Mouse (Mus musculus) heart, embryonic 15.5 days (tissue): ENCODE results near the gene Tmed10. TPM values are rescaled to one million over a fixed set of nuclear protein-coding genes. Genes with fewer than 3 reads are reported as not detected.

Source experiments
- ATAC-seq: fragments of 200-750 bp; cut with Nextera tagmentation; replicated peaks from 2 replicates; pipeline ENCODE4 v1.8.0; 2017; ENCODE audit warnings: low read depth, moderate TSS enrichment; ENCODE audit not compliant: insufficient number of reproducible peaks, insufficient read depth, low FRiP score
- H3K27ac ChIP-seq: fragments of 300-500 bp; sonication (generic); 2 replicates; pipeline ENCODE4 v1.5.1; 2015; ENCODE audit warnings: mild to moderate bottlenecking, inconsistent platforms
- H3K27me3 ChIP-seq: fragments of 300-500 bp; sonication (generic); 2 replicates; pipeline ENCODE4 v1.6.1; 2015; ENCODE audit warnings: inconsistent platforms
- H3K36me3 ChIP-seq: fragments of 300-500 bp; sonication (generic); 2 replicates; pipeline ENCODE4 v1.6.1; 2015; ENCODE audit warnings: mild to moderate bottlenecking, inconsistent platforms
- H3K4me1 ChIP-seq: fragments of 300-500 bp; sonication (generic); replicated peaks from 2 replicates; pipeline ENCODE4 v1.6.1; 2015; ENCODE audit warnings: inconsistent platforms
- H3K4me2 ChIP-seq: fragments of 300-500 bp; sonication (generic); 2 replicates; pipeline ENCODE4 v1.6.1; 2015; ENCODE audit warnings: inconsistent platforms, mild to moderate bottlenecking, moderate library complexity
- H3K4me3 ChIP-seq: fragments of 300-500 bp; sonication (generic); 2 replicates; pipeline ENCODE4 v1.5.1; 2015; ENCODE audit warnings: mild to moderate bottlenecking, inconsistent platforms
- H3K9ac ChIP-seq: fragments of 300-500 bp; sonication (generic); 2 replicates; pipeline ENCODE4 v1.6.1; 2015; ENCODE audit warnings: mild to moderate bottlenecking, inconsistent platforms
- H3K9me3 ChIP-seq: fragments of 300-500 bp; sonication (generic); replicated peaks from 2 replicates; pipeline ENCODE4 v1.6.1; 2016; ENCODE audit warnings: inconsistent platforms
- WGBS: fragments of 180-500 bp; shearing (Covaris S2); methylation state at CpG from one replicate; pipeline ENCODE4 v1.1.7; 2015; ENCODE audit warnings: mixed read lengths; 5-methylcytosine and 5-hydroxymethylcytosine counted together
- polyA plus RNA-seq: library from polyadenylated mRNA; unstranded; fragments of >200 nt; fragmentation: Nextera tagmentation; extraction: Ambion mirVana; gene quantifications from 2 replicates; pipeline ENCODE4 v1.2.1, GENCODE M21; 2015

Gene Tmed10
- 240 and 248 TPM in 2 replicates for polyA plus RNA-seq

- Histone ChIP-seq H3K4me1 (peaks cover 23% of the 10 kb centered on the region), H3K9ac (peak within 1 kb of the TSS; percentile 94), H3K27ac (peak within 1 kb of the TSS; percentile 90), H3K9me3 (no peaks in the 10 kb centered on the region), H3K4me3 (peak within 1 kb of the TSS; percentile 88), H3K4me2 (peak within 1 kb of the TSS; percentile 64), H3K36me3 (no peaks in the 10 kb centered on the region), H3K27me3 (no peaks in the 10 kb centered on the region)
- peak; percentile 90 for ATAC-seq
- WGBS, result under 1% methylated on average over 37 of the region's 37 CpGs
These were observed at the start of gene Tmed10 for GRCm38 (mm10) chr12:85374561-85375272. Gene Tmed10, minus strand, starts transcription at chr12:85374847.

GRCm38 (mm10) chr12:85423236-85423635 is 48.6 kb upstream of the Tmed10 start:
- Histone ChIP-seq H3K27me3 (no peaks in the 10 kb centered on the region), H3K27ac (no peak overlapping the region), H3K4me3 (no peak overlapping the region), H3K9ac (no peak overlapping the region), H3K9me3 (no peaks in the 10 kb centered on the region), H3K4me2 (no peak overlapping the region), H3K36me3 (no peaks in the 10 kb centered on the region), H3K4me1 (peaks cover 17% of the 10 kb centered on the region)
- 79% methylated on average over 11 of the region's 11 CpGs for WGBS
- no peak for ATAC-seq

- no peak overlapping the region for H3K4me3 ChIP-seq
- H3K4me2 ChIP-seq, result no peak overlapping the region
- H3K27ac ChIP-seq, result no peak overlapping the region
- no peaks in the 10 kb centered on the region for H3K36me3 ChIP-seq
- peaks cover 17% of the 10 kb centered on the region for H3K4me1 ChIP-seq
- H3K9me3 ChIP-seq, result no peaks in the 10 kb centered on the region
- 77% methylated on average over 8 of the region's 8 CpGs for WGBS
- ATAC-seq, result no peak
- no peaks in the 10 kb centered on the region for H3K27me3 ChIP-seq
- no peak overlapping the region for H3K9ac ChIP-seq
These were observed 47.9 kb upstream of the Tmed10 start for GRCm38 (mm10) chr12:85422536-85422935.

- WGBS, result 45% methylated on average over 9 of the region's 9 CpGs
- H3K4me2 ChIP-seq, result no peak overlapping the region
- H3K36me3 ChIP-seq, result no peaks in the 10 kb centered on the region
- no peak overlapping the region for H3K9ac ChIP-seq
- no peaks in the 10 kb centered on the region for H3K27me3 ChIP-seq
- no peak overlapping the region for H3K27ac ChIP-seq
- peaks cover 10% of the 10 kb centered on the region for H3K4me1 ChIP-seq
- no peak overlapping the region for H3K4me3 ChIP-seq
- no peaks in the 10 kb centered on the region for H3K9me3 ChIP-seq
- ATAC-seq, result no peak
These were observed 46.3 kb upstream of the Tmed10 start for GRCm38 (mm10) chr12:85420945-85421344.

GRCm38 (mm10) chr12:85417845-85418244 is 43.2 kb upstream of the Tmed10 start:
- 66% methylated on average over 9 of the region's 9 CpGs for WGBS
- ATAC-seq, result no peak
- H3K9ac ChIP-seq, result no peak overlapping the region

GRCm38 (mm10) chr12:85416298-85416697 is 41.7 kb upstream of the Tmed10 start:
- Histone ChIP-seq H3K4me1 (no peaks in the 10 kb centered on the region; the same call in 1 of the 2 replicates), H3K4me3 (no peak overlapping the region), H3K27ac (no peak overlapping the region), H3K4me2 (no peak overlapping the region), H3K36me3 (no peaks in the 10 kb centered on the region), H3K9ac (no peak overlapping the region), H3K27me3 (no peaks in the 10 kb centered on the region), H3K9me3 (no peaks in the 10 kb centered on the region)
- WGBS, result 63% methylated on average over 5 of the region's 5 CpGs
- no peak for ATAC-seq

More at GRCm38 (mm10) chr12:85417845-85418244, 43.2 kb upstream of the Tmed10 start:
- H3K9me3 ChIP-seq, result no peaks in the 10 kb centered on the region
- H3K4me2 ChIP-seq, result no peak overlapping the region
- H3K27ac ChIP-seq, result no peak overlapping the region
- H3K4me1 ChIP-seq, result no peaks in the 10 kb centered on the region; the same call in 1 of the 2 replicates
- no peak overlapping the region for H3K4me3 ChIP-seq
- no peaks in the 10 kb centered on the region for H3K27me3 ChIP-seq
- no peaks in the 10 kb centered on the region for H3K36me3 ChIP-seq

- no peaks in the 10 kb centered on the region for H3K9me3 ChIP-seq
- H3K27ac ChIP-seq, result no peak overlapping the region
- H3K9ac ChIP-seq, result no peak overlapping the region
- no peak for ATAC-seq
- H3K4me2 ChIP-seq, result no peak overlapping the region
- no peak overlapping the region for H3K4me3 ChIP-seq
- no peaks in the 10 kb centered on the region; the same call in 1 of the 2 replicates for H3K4me1 ChIP-seq
- no peaks in the 10 kb centered on the region for H3K36me3 ChIP-seq
- WGBS, result 61% methylated on average over 3 of the region's 3 CpGs
- H3K27me3 ChIP-seq, result no peaks in the 10 kb centered on the region
These were observed 41.2 kb upstream of the Tmed10 start for GRCm38 (mm10) chr12:85415876-85416275.

- WGBS, result 85% methylated on average over 2 of the region's 2 CpGs
- Histone ChIP-seq H3K4me3 (no peak overlapping the region), H3K9ac (no peak overlapping the region), H3K9me3 (no peaks in the 10 kb centered on the region), H3K27ac (no peak overlapping the region), H3K27me3 (no peaks in the 10 kb centered on the region), H3K36me3 (no peaks in the 10 kb centered on the region), H3K4me1 (no peaks in the 10 kb centered on the region; the same call in 1 of the 2 replicates), H3K4me2 (no peak overlapping the region)
- no peak for ATAC-seq
These were observed 36.5 kb upstream of the Tmed10 start for GRCm38 (mm10) chr12:85411136-85411535.

- 57% methylated on average over 4 of the region's 4 CpGs for WGBS
- no peak for ATAC-seq
- peaks cover 19% of the 10 kb centered on the region for H3K4me1 ChIP-seq
These were observed 23.3 kb upstream of the Tmed10 start for GRCm38 (mm10) chr12:85397960-85398272.

GRCm38 (mm10) chr12:85397063-85397959 is 22.7 kb upstream of the Tmed10 start:
- Histone ChIP-seq H3K36me3 (no peaks in the 10 kb centered on the region), H3K9ac (no peak overlapping the region), H3K4me2 (peak overlapping the region; percentile 1; the same call in 1 of the 2 replicates), H3K27ac (no peak overlapping the region), H3K27me3 (no peaks in the 10 kb centered on the region), H3K4me1 (peaks cover 22% of the 10 kb centered on the region), H3K4me3 (no peak overlapping the region), H3K9me3 (no peaks in the 10 kb centered on the region)
- WGBS, result 47% methylated on average over 18 of the region's 18 CpGs
- ATAC-seq, result no peak

More at GRCm38 (mm10) chr12:85397960-85398272, 23.3 kb upstream of the Tmed10 start:
- no peak overlapping the region for H3K9ac ChIP-seq
- no peak overlapping the region for H3K27ac ChIP-seq
- H3K27me3 ChIP-seq, result no peaks in the 10 kb centered on the region
- H3K9me3 ChIP-seq, result no peaks in the 10 kb centered on the region
- no peaks in the 10 kb centered on the region for H3K36me3 ChIP-seq
- no peak overlapping the region for H3K4me2 ChIP-seq
- H3K4me3 ChIP-seq, result no peak overlapping the region

- Histone ChIP-seq H3K27ac (peak overlapping the region; percentile 13; the same call in 1 of the 2 replicates), H3K4me2 (no peak overlapping the region), H3K9ac (no peak overlapping the region), H3K4me3 (no peak overlapping the region), H3K9me3 (no peaks in the 10 kb centered on the region), H3K27me3 (no peaks in the 10 kb centered on the region), H3K4me1 (peaks cover 32% of the 10 kb centered on the region), H3K36me3 (no peaks in the 10 kb centered on the region)
- WGBS, result 66% methylated on average over 7 of the region's 7 CpGs
- ATAC-seq, result no peak
These were observed 19.3 kb upstream of the Tmed10 start for GRCm38 (mm10) chr12:85393981-85394380.
